Mouse (Mus musculus) brain, embryonic 14.5 days (tissue): Measurements from ENCODE around the gene BC049762.

Experiments used
- CTCF ChIP-seq: fragments of 200-500 bp; IDR thresholded peaks from 2 replicates; pipeline ENCODE4 v1.5.1; 2012; ENCODE audit warnings: inconsistent platforms, mild to moderate bottlenecking, moderate library complexity, borderline replicate concordance; ENCODE audit not compliant: insufficient read depth, insufficient read length; ENCODE audit errors: extremely low read depth
- POLR2A ChIP-seq: fragments of 200-500 bp; IDR thresholded peaks from 2 replicates; pipeline ENCODE4 v1.6.1; 2012; ENCODE audit warnings: mild to moderate bottlenecking, inconsistent platforms, borderline replicate concordance; ENCODE audit not compliant: poor library complexity, insufficient read depth, insufficient read length, severe bottlenecking; ENCODE audit errors: extremely low read depth

- TF ChIP-seq CTCF (no peak), POLR2A (no peak)
These were observed 19.9 kb downstream of the BC049762 start for GRCm38 (mm10) chr11:51242897-51243296.
